In the genomic region with DNA sequence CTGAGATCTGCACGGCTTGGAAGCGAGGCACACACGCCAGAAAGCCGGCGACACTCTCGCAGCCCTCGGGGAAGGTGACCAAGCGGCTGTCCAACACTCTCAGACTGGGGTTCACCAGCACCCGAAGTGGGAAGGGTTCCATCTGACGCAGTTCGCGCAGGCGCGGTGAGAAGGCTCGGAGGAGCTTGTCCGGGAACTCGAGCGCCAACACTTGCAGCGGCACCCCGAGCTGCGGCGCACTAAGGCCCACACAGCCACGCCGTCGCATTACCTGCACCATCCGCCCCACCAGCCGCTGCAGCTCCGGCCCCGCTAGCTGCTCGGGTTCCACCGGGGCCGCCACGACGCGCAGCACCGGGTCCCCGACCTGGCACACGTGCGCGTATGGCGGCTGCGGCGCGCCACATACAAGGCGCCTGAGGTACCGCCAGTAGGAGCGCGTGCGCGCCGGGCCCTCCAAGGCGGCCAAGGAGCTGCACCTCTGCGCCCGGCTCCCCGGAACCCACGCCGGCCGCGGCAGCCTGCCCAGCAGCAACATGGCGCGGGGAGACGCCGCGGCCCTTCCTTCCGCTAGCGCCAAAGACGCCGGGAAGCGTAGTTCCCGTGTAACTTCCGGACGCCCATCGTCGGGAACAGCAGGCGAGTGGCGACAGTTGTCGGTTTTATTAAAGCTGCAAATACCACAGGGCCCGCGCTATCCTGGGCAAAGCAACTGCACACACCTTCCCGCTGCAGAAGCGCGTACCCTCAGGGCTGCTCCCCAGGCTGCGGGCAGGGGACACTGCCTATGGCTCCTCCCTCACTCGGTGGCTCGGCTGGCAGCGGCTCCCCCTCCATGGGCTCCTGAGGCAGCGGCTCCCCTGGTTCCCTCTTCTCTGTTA, we compare ENCODE assay signal across 8 mouse cellular contexts. TPM values are rescaled to one million over a fixed set of nuclear protein-coding genes. Genes with fewer than 3 reads are reported as not detected.
DNase-seq lines count a peak whose midpoint lies in the region; ATAC-seq lines count a peak whose summit lies in the region.

TSS of gene Pdf (minus strand) at position 554 of the 881 bp plus-strand sequence.

- H3K27ac ChIP-seq in hindbrain, embryonic 15.5 days (replicated peaks), result peak within 1 kb of the TSS; percentile 86

- DNase-seq in T-cell, adult 2 months (ENCODE audit: low spot score), result peak; percentile 81
- DNase-seq in cerebellum, postnatal 36 days, result peak; percentile 80 to 82
- peak; percentile 75 for DNase-seq in gastrocnemius, adult 18-20 months (ENCODE audit: low spot score)
- DNase-seq in left cerebral cortex, adult 11 months (ENCODE audit: low spot score), result peak; percentile 71
- DNase-seq in lung, postnatal 36 days, result peak; percentile 82
- peak; percentile 87 for DNase-seq in retina, postnatal 1 day
- DNase-seq in thymus, postnatal 4 days, result peak; percentile 86

- H3K27me3 ChIP-seq in hindbrain, embryonic 15.5 days, result no peaks in the 10 kb centered on the region

- H3K4me1 ChIP-seq in hindbrain, embryonic 15.5 days (replicated peaks), result peaks cover 22% of the 10 kb centered on the region

- peak; percentile 90 for ATAC-seq in hindbrain, embryonic 15.5 days (ENCODE audit: low FRiP score, low read depth)

- peak within 1 kb of the TSS; percentile 63 for H3K9ac ChIP-seq in hindbrain, embryonic 15.5 days

- no peaks in the 10 kb centered on the region for H3K9me3 ChIP-seq in hindbrain, embryonic 15.5 days

- H3K36me3 ChIP-seq in hindbrain, embryonic 15.5 days, result peaks cover 76% of the 10 kb centered on the region

- peak within 1 kb of the TSS; percentile 82 for H3K4me2 ChIP-seq in hindbrain, embryonic 15.5 days

- under 1% methylated on average over 82 of the region's 87 CpGs for WGBS in hindbrain, embryonic 15.5 days

- H3K4me3 ChIP-seq in hindbrain, embryonic 15.5 days, result peak within 1 kb of the TSS; percentile 70

RNA-seq across cellular contexts. Expression of gene Pdf, which starts in this region (rescaled TPM):
- 10 to 100 TPM; 42.5 to 45.4 TPM for total RNA-seq in gastrocnemius, adult 18-20 months (2021)
- 41.3 and 41.4 TPM in 2 replicates for polyA plus RNA-seq in hindbrain, embryonic 15.5 days (2015; fragmentation: Nextera tagmentation; extraction: Ambion mirVana)

Comparison
In these comparisons a context has a peak if more than half of its experiments do, and no peak if none do; other contexts are left out.
1. Peak in every context shown above with its lines: DNase-seq, ATAC-seq, H3K4me3 ChIP-seq and H3K27ac ChIP-seq.